Mouse (Mus musculus) embryonic stem cell, embryonic (primary cell): ENCODE results near the gene Adra1b.

Source experiments
- CTCF ChIA-PET, 4 experiments: fragments of 300-600 bp in 2 of 4; fragments of 350-600 bp in 2 of 4; sonication (Branson Sonifier 250); formaldehyde crosslinking; loops; one replicate each; lab custom pipeline; 2022; ENCODE audit warnings: inconsistent platforms in 2 of 4; lab: Charles Lee
- POLR2A ChIA-PET, 4 experiments: fragments of 300-600 bp in 2 of 4; fragments of 350-600 bp in 2 of 4; sonication (Branson Sonifier 250); formaldehyde crosslinking; loops; one replicate each; lab custom pipeline; 2022; ENCODE audit warnings: antibody characterized with exemption in 4 of 4, inconsistent platforms in 1 of 4; lab: Charles Lee

Gene Adra1b

DNA sequence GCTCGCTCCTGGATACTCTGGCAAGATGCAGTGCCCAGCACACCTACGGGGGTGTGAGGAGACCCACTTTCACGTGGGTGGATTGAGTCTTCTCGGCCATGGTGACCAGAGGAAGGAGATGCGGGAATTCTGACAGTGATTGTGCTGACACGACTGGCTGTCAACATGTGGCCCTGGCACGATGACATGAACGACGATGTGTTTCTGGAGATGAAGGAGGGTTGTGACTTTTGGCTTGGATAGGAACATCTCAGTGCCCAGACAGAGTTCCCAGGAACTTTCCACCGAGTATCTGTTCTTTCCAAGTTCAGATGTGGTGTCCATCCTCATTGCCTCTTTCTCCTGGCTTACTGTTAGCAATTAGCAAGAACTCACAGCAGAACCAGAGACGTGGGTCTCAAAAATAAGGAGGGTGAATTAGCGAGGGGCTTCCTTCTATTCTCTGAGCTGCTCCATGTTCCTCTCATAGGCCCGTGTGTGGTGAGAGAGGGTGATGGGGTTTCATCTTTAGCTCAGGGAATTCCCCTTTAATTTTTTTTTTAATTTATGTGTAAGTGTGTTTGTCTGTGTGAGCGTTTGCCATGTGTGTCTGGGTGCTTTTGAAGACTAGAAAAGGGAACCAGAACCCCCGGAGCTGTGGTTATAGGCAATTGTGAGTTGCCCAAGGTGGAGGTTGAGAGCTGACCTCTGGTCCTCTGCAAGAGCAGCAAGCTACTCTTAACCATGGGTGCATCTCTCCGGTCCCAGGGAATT lies 11.3 kb upstream of the Adra1b start:
- POLR2A ChIA-PET, result interaction anchor here in 1 of 4 experiments (0.6 kb wide), 1 partner anchor 39 kb away, joined by 3 read pairs; no protein-coding TSS in a partner anchor
- CTCF ChIA-PET, result no interaction called here

DNA sequence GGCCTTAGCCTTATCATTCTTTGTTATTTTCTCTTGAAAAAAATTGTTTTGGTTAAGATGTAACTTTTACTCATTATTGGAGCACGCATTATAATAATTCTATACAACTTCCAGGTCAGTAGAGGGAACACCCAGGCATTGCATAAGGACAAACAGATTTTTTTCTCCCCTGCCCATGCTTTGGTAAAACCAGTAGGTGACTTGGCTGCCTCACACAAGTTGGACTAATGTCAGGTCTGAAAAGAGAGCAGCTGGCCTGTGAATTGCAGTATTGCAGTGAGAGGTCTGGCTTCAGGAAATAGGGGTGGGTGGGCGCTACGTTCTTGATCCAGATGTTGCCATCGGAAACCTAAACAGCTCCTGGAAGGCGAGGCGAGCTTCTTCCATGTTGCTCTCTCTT lies 10.6 kb upstream of the Adra1b start:
- POLR2A ChIA-PET, result interaction anchor here in 1 of 4 experiments (0.6 kb wide), 1 partner anchor 40 kb away, joined by 3 read pairs; no protein-coding TSS in a partner anchor
- CTCF ChIA-PET, result interaction anchor here in 1 of 4 experiments (0.6 kb wide), 1 partner anchor 74 kb away, joined by 4 read pairs; no protein-coding TSS in a partner anchor

DNA sequence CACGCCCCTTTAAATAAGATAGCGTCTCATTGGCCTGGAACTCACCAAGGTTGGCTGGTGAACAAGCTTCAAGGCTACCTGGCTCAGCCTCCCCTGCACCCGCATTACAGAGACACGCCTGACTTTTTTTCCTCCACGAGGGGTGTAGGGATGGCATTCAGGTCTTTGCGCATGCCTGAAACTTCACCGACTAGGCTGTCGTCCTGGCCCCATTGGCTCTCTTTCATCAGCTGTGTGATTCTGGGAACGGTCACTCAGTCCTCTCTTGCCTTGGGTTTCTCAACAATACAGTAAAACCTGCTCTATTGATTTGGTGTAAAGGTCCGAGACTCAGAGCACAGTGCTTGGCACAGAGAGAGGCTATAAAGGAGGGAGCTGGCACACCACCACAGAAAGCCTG lies 2.3 kb upstream of the Adra1b start:
- POLR2A ChIA-PET, result no interaction called here
- CTCF ChIA-PET, result interaction anchor here in 1 of 4 experiments (1.0 kb wide), 1 partner anchor 550 kb away, joined by 3 read pairs; no protein-coding TSS in a partner anchor

DNA sequence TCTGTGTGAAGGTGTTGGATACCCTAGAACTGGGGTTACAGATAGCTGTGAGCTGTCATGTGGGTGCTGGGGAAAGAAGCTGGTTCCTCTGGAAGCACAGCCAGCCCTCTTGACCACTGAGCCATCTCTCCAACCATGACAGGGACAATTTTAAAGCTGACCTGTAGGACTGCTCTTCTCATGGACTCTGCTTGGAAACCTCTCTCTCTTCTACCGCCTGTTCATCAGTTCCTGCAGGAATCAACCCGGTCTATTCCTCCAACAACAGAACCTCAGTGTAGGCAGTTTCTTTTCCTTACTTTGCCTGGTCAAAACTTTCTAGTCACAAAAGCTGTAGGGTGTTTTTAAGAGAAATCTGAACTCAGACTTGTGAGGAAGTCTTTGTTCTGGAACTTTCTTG lies 1.3 kb downstream of the Adra1b start:
- POLR2A ChIA-PET, result interaction anchor here in 1 of 4 experiments (0.6 kb wide), 1 partner anchor 717 kb away, joined by 5 read pairs; the partner anchor contains the start of gene Ebf1

DNA sequence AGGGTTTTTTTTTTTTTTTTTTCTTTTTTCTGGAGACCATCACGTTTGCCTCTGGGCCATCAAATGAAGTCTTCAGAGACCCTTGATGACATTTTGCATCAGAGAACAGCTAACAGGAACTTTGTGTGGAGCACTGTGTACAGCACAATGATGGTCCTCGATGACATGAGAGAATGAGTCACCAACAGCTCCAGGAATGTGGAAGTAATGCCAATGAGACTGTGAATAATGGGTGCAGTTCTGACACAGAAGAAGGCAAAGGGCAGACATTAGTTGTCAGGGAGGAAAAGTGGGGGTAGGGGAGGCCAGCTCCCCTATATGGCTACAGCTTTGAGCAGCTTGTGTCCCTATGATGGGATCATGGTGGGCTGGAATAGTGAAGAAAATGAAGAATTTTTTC lies 5.7 kb downstream of the Adra1b start:
- ChIA-PET POLR2A (no interaction called here), CTCF (interaction anchor here in 1 of 4 experiments (0.7 kb wide), 1 partner anchor 435 kb away, joined by 3 read pairs; no protein-coding TSS in a partner anchor)

More for the DNA sequence above, 1.3 kb downstream of the Adra1b start:
- CTCF ChIA-PET, result no interaction called here

DNA sequence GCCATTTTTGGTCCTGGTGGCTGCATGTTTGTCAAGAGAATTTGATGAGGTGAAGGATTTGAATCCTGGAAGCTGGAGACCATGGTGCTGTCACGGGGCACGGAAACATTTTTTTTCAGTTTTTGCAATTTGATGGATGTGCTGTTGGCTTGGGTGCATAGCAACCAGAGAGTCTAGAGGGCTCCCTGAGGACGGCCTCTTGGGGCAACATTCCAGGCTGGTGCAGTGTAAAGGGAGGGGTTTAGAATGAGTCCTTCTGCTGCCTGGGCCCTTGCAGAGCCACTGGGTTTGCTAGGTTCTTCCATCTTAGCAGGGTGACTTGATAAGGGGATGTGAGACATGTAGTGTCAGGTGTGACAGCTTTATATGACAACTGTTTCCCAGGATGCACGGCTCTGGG lies 8.5 kb downstream of the Adra1b start:
- ChIA-PET CTCF (no interaction called here), POLR2A (no interaction called here)

DNA sequence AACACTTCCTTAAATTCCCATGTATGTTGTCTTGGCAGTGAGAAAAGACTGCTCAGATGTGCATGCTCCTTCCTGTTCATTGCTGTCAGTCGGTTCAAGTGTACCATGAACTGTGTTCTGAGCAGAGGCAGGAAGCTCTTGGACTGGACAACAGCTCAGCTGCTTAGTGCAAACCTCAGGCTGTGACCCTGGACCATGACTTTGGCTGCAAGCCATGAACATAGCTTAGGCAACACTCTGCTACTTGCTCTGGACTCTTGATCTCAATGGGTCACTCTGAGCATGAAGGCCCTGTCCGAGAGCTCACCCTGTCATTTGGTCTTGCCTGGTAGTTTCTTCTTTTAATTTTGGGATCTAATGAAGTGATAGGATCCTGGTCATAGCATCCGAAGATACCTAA lies 9.6 kb downstream of the Adra1b start:
- ChIA-PET CTCF (no interaction called here), POLR2A (no interaction called here)

DNA sequence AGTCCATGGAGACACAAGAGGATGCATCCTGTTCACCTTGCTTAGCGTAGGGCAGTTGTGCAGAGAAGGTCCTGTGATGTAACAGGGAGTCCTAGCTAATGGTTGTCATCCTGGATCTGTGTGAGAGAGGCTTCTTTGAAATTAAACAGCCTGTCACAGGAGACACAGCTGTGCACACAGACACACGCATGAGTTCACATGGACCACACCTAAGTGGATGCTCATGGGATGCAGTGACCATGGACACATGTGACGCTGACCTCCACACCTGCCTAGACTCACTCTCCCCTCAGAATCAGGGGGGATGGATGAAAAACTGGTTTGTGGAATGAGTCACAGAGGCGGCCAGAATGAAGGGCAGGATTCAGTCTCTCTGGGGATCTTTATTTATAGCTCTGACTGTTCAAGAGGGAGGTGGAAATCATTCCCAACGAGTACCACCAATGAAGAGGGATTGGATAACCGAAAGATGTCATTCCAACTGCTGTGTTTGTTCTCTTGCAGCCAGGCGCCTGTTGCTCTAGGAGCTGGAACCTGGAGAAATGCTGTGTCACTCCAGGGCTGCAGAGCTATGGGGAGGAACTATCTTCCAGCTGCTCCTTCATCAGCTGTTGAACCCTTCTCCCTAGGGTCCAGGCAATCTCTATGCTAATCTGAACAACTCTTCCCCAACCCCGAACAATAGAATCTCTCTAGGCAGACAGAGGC lies 11.6 kb downstream of the Adra1b start:
- CTCF ChIA-PET, result no interaction called here
- POLR2A ChIA-PET, result no interaction called here

DNA sequence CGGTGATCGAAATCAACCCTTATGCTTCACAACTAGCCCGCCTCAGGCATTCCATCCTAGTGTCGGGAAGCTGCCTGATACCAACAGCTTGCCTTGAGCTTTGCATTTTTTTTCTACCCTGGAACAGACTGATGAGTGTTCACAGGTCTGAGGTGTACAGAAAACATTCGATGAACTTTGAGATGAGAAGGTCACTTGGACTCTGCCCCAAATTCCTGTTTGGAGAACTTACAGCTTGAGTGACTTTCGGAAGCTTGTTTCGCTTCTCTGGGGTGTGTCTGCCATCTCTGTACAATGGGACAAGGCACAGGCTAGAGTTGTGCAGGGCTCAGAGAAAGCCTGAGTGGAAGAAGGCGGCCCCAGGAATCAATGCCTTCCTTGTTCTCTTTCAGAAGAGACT lies 12.3 kb downstream of the Adra1b start:
- POLR2A ChIA-PET, result no interaction called here
- CTCF ChIA-PET, result no interaction called here

DNA sequence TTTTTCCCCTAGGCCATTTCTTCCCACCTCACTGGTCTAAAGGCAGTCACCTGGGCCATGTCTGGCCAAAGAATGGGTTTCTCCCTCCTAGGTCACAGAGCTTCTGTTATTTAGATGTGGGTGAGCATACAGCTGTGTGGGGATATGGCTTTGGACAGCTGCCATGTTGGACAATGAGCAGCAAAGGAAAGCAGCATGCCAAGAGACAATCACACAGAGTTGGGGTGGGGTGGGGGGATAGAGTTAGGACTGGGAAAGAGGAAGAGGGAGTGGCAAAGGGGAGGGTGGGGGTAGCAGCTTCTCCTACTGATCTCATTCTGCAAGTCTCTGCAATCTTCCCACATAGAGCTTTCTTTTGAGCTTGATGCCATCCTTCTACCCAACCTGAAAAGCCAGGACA lies 13.4 kb downstream of the Adra1b start:
- POLR2A ChIA-PET, result no interaction called here

DNA sequence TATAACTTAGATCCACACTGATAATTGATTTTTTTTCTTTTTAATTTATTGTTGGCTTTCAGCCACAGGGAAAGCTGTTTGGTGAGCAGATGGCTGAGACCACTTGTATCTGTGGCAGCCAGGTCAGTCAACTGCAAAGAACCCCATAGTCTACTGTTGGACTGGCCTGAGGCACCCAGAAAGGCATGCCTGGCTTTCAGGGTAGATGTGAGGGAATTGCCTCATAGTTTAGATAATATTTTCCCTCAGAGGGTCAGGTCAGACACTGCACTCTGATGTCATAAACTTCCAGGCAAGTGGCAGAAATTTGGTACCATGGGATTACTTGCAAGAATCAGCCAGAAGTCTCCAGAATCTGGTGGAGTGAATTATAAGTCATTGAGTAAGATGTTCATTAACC lies 16.5 kb downstream of the Adra1b start:
- ChIA-PET POLR2A (no interaction called here), CTCF (no interaction called here)

More for the DNA sequence above, 13.4 kb downstream of the Adra1b start:
- CTCF ChIA-PET, result no interaction called here

DNA sequence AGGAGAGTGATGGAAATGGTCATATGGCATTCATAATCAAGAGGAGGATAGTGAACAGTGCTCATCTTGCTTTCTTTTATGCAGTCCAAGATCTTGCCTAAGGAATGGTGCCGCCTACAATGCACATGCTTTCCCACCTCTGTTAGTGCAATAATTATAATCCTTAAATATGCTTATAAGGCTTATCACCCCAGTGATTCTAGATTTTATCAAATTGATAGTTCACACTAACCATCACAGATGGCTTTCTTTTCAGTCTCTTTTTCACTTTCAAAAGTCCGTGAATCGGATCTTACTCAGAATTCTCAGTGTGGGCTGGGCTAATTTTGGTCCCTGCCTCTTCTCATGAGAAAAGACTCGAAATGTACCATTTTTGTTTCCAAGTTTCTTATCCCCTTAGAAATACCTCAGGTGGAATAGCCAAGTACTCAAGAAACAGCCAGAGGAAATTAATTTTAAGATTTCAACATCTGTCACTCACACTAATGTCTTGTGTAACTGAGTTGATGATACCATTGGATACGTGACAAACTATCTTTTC lies 17.3 kb downstream of the Adra1b start:
- CTCF ChIA-PET, result no interaction called here

DNA sequence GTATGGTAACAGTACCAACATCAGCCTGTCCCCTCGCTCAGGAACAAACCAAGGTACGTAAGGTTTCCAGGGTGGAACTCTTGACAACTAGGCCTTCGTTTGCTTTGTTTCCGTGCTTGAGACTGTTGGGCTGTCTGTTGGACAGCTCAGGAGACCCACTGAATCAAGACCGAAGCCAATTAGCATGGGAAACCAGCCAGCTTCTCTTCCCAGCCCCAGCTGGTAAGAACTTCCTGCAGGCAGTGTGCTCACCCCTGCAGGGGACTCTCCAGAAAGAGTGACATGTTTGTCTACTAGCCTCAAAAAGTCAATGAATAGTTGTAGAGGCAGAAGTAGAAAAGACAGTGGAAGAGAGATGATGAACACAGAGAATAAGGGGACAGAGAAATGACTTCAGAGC lies 23.8 kb downstream of the Adra1b start:
- ChIA-PET POLR2A (no interaction called here), CTCF (no interaction called here)

More for the DNA sequence above, 17.3 kb downstream of the Adra1b start:
- POLR2A ChIA-PET, result no interaction called here

DNA sequence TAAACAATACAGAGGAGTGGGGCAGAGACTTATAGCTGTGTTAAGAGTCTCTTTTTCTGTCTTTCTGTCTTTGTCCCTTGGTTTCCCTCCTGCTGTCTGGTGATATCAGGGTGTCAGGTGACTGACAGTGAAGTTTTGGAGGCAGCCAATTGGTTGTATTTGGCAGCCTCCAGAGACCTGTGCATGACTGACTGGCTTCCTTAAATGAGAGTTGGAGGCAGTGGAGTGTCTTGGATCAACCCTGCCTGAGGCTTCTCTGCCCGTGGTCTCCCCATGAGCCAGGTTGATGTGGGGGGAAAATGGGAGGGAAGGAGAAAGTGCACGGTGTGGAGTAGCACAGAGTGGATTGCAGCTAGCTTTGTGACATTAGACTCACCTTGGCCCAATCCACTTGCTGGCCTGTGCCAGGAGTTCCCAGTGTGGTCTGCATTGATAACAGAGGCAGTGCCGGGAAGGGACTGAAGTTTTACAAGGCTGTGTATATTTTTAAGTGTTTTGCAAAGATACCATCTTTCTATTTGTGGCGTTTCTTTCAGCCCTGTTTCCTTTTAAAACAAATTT lies 33.2 kb downstream of the Adra1b start:
- CTCF ChIA-PET, result no interaction called here
- POLR2A ChIA-PET, result no interaction called here

DNA sequence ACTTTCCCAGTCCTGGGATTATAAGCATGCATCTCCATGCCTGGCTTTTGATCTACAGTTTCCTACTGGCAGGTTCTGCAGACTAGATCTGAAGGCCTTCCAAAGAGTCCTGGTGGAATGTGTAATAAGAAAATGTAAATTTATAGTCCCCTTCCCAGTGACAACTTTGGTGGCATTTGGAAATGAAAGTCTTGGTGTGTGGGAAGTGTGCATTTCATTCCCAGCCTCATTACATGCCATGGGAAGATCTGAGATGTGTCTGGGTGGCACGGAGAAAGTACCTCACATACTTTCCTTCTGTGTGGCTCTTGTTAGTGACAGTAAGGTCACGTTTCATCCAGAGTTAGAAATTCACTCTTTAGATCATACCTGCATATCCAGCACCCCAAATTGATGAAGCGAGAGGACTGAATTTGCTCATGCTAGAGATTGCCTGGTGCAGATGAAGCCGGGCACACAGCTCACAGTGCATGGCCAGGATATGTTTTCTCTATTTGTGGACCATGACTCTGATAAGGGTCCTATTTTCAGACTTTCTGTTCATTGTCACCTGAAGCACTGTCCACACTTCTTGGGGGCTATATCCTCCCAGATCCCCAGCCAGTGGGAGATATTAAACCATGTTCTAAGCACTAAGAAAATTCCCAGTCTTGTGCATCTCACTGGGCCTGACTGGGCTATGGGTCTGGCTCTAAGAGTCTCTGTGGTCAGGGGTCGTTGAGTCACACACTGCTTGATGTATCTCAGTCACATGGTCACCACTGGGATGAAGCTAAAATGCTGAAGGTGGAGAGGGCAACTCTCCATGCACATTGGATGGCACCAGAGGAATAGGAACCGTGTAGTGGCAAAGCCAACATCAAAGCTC lies 35.5 kb downstream of the Adra1b start:
- ChIA-PET POLR2A (no interaction called here), CTCF (no interaction called here)

DNA sequence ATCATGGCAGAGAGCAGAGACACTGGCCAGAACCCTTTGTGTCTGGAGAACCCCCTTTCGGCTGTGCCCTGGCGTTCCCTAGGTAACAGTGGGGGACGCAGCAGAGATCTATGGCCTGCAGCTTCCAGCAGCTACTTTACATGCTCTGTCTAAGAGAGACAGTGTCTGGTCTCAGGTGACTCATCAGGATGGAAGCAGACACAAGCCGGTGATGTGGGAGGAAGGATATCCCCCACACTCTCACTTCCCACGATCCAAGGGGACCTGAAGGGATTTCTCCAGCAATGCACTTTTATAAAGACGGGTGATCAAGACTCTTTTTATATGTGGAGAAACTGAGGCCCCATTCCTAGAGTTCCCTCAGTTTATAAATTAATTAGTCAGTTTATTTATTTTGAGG lies 48.0 kb downstream of the Adra1b start:
- ChIA-PET POLR2A (no interaction called here), CTCF (no interaction called here)

DNA sequence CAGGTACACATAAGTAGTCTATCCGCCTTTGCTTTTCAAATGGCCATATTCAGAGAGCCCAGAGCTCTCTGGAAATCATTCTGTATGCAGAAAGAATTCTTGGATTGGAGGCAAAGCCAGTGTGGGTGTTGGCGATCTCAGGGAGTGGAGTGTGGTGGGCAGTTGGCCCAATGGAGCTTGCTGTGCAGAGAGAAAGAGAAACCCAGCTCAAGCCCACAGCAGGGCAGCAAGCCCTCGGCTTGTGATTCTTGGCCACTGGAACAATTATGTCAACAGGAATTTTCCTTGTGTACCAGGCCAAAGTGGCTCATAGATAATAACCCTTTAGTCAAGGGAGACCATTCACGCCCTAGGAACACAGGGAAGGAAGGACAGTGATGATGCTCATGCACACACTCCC lies 53.0 kb downstream of the Adra1b start:
- POLR2A ChIA-PET, result no interaction called here
- CTCF ChIA-PET, result no interaction called here

DNA sequence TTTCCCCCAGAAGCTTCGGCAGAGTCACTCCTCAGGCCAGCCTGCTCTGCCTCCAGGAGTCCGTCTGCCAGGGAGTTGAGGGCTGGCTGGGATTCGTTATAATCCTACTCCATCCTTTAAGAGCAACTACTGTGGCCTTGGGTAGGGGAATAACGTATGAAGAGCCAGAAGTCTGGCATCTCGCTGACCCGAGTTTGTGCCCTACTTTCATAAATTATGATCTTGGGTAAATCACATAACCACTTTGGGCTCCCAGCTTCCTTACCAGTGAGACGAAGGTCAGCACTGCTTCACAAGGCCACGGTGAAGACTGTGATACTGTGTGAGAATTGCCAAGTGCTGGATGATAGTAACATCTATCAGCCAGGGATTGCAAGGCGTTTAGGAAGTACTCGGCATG lies 59.4 kb downstream of the Adra1b start:
- ChIA-PET CTCF (no interaction called here), POLR2A (no interaction called here)

DNA sequence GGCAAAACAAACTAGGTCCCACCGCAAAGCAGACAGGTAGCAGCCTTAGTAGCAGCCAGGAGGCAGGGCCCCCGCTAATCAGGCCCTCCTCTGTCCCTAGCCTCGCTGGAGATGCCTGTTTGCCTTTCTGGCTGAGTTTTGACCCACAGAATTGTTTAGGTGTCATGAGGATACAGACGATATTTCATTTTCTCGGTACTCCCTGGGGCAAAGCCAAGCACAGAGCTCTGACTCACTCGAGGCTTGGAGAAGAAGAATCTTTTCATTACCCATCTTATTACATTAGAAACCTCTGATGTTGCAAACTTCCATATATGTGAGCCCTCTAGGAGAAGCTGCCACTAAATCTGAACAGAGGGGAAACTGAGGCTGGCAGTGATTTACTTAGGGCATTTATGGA lies 60.5 kb downstream of the Adra1b start:
- ChIA-PET CTCF (no interaction called here), POLR2A (no interaction called here)
